Mouse (Mus musculus) heart, embryonic 13.5 days (tissue): ENCODE data around the gene Cnbd2. TPM values are rescaled to one million over a fixed set of nuclear protein-coding genes. Genes with fewer than 3 reads are reported as not detected.

Experiments
- ATAC-seq: fragments of 200-750 bp; cut with Nextera tagmentation; 2 replicates; pipeline ENCODE4 v1.8.0; 2017; ENCODE audit warnings: moderate TSS enrichment; ENCODE audit not compliant: insufficient number of reproducible peaks, low FRiP score, low TSS enrichment; ENCODE audit errors: extremely low read depth
- H3K27ac ChIP-seq: fragments of 300-500 bp; sonication (generic); replicated peaks from 2 replicates; pipeline ENCODE4 v1.5.1; 2015; ENCODE audit warnings: moderate library complexity, mild to moderate bottlenecking, inconsistent platforms
- H3K27me3 ChIP-seq: fragments of 300-500 bp; sonication (generic); replicated peaks from 2 replicates; pipeline ENCODE4 v1.6.1; 2015; ENCODE audit warnings: mild to moderate bottlenecking, inconsistent platforms
- H3K36me3 ChIP-seq: fragments of 300-500 bp; sonication (generic); 2 replicates; pipeline ENCODE4 v1.6.1; 2015; ENCODE audit warnings: mild to moderate bottlenecking, inconsistent platforms
- H3K4me1 ChIP-seq: fragments of 300-500 bp; sonication (generic); 2 replicates; pipeline ENCODE4 v1.6.1; 2015; ENCODE audit warnings: inconsistent platforms
- H3K4me2 ChIP-seq: fragments of 300-500 bp; sonication (generic); 2 replicates; pipeline ENCODE4 v1.6.1; 2015; ENCODE audit warnings: inconsistent platforms, mild to moderate bottlenecking, moderate library complexity
- H3K4me3 ChIP-seq: fragments of 300-500 bp; sonication (generic); 2 replicates; pipeline ENCODE4 v1.5.1; 2015; ENCODE audit warnings: moderate library complexity, mild to moderate bottlenecking, inconsistent platforms
- H3K9ac ChIP-seq: fragments of 300-500 bp; sonication (generic); 2 replicates; pipeline ENCODE4 v1.6.1; 2015; ENCODE audit warnings: inconsistent platforms, mild to moderate bottlenecking, moderate library complexity
- H3K9me3 ChIP-seq: fragments of 300-500 bp; sonication (generic); 2 replicates; pipeline ENCODE4 v1.6.1; 2016; ENCODE audit warnings: inconsistent platforms
- WGBS: fragments of 180-500 bp; shearing (Covaris S2); methylation state at CpG from one replicate; pipeline ENCODE4 v1.1.7; 2015; ENCODE audit warnings: mixed read lengths; 5-methylcytosine and 5-hydroxymethylcytosine counted together
- polyA plus RNA-seq: library from polyadenylated mRNA; unstranded; fragments of >200 nt; fragmentation: Nextera tagmentation; extraction: Ambion mirVana; gene quantifications from 2 replicates; pipeline ENCODE4 v1.2.1, GENCODE M21; 2015

Gene Cnbd2
- 2.5 and 2.9 TPM in 2 replicates for polyA plus RNA-seq

DNA sequence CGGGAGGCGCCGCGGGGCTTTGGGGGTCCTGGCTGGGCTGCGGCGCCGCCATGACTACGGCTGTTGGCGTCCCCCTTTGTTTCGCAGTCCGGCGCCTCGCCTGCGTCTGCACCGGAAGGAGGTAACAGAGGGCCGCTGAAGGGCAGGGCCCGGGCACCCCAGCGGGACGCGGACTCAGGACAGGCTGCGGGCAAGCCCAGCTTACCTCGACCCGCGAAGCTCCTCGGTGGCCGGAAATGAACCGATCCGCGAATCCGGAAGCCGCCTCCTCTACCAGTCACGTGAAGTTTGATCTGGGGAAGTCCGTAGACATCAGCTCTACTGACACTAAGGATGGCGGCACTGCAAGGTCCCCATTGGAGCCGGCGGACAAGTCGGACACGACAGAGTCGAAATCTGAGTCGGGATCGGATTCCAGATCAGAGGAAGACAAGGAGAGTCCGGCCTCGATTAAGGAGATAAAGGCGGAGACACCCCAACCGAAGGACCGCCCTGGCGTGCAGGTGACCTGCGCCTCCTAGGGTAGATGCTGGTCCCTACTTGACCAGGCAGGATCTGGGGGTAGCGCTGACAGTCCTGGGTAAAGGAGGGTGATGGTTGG is at the start of gene Cnbd2, which contains the start of gene Scand1:
Cnbd2 (plus strand) TSS at position 3 of the 601 bp plus-strand sequence.
Scand1 (minus strand) TSS at position 408 of the 601 bp plus-strand sequence.
- Histone ChIP-seq H3K4me3 (peak within 1 kb of the TSS; percentile 77), H3K9ac (peak within 1 kb of the TSS; percentile 91), H3K4me2 (peak within 1 kb of the TSS; percentile 75), H3K9me3 (no peaks in the 10 kb centered on the region), H3K4me1 (peaks cover 11% of the 10 kb centered on the region), H3K27ac (peak within 1 kb of the TSS; percentile 97), H3K36me3 (peaks cover 16% of the 10 kb centered on the region), H3K27me3 (no peaks in the 10 kb centered on the region)
- under 1% methylated on average over 49 of the region's 49 CpGs for WGBS
- peak; percentile 79 for ATAC-seq

DNA sequence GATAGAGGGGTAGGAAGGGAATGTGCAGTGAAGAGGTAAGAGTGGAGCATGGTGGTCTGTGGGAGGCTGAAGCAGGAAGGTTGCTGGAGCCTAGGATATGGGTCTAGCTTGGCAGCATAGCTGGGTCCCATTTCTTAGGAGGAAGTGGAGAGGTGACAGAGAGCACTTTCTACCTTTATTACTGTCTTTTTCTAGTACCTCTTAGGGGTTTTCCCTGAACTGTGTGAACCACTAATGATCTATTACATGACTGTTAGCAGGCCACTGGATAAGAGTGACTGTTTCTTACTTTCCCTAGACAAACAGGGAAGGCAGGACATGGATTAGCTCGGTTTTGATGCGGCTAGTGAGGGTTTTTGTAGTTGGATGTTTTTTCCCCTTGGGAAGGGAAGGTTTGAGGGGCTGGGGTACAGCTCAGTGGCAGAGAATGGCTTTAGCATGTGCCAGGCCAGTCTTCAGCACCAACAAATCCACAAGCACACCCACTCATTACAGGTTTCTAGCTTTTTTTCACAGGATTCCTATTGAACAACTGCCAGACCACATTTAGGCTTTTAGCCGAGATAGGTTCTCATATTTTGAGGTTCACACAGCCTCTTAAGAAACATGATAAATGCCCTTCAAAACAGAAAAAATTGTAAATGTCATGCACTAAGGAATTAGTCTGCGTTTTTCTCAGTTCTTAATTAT is 48.8 kb upstream of the Cnbd2 start:
- H3K4me1 ChIP-seq, result peaks cover 9% of the 10 kb centered on the region
- no peak overlapping the region for H3K4me2 ChIP-seq
- no peak overlapping the region for H3K4me3 ChIP-seq
- no peak overlapping the region for H3K27ac ChIP-seq
- no peaks in the 10 kb centered on the region for H3K9me3 ChIP-seq
- WGBS, result 86% methylated on average over 4 of the region's 4 CpGs
- H3K27me3 ChIP-seq, result no peaks in the 10 kb centered on the region
- ATAC-seq, result no peak
- H3K36me3 ChIP-seq, result peaks cover 74% of the 10 kb centered on the region
- H3K9ac ChIP-seq, result no peak overlapping the region

DNA sequence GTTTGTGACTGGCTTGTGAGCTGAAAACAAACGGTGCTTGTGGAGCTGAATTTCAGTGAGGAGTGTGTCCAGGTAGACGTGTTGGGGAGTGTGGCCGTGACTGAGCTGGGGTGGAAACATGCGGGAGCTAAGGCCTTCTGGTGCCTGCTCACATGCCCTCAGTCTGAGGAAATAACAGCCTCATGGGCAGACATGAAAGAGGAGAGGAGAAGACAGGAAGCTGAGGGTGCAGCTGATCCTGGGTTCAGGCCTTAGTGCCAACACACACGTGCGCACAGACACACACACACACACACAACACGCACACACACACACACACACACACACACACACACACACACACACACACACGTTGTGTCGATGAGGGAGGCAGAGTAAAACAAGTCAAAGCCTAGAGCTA is 44.5 kb upstream of the Cnbd2 start:
- WGBS, result 89% methylated on average over 9 of the region's 9 CpGs
- Histone ChIP-seq H3K9ac (no peak overlapping the region), H3K4me2 (no peak overlapping the region), H3K4me3 (no peak overlapping the region), H3K27me3 (no peaks in the 10 kb centered on the region), H3K9me3 (no peaks in the 10 kb centered on the region), H3K27ac (no peak overlapping the region), H3K4me1 (no peaks in the 10 kb centered on the region), H3K36me3 (peaks cover 66% of the 10 kb centered on the region)
- ATAC-seq, result no peak

DNA sequence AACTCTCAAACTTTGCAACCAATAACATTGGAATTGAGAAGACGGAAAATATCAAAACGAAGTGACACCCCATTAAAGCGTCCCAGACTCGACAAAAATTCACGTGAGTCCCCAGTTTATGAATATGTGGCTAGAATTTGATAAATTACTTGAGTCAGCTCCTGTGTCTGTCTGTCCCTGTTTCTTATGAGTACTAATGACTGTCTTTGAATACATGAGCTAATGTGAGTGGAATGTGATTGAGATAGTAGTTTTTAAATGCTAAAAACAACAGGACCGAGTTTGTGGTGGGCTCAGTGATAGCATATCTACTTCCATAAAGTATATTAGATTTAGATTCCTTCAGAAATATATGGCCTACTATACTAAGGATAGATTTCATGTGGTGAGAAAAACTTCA is 39.5 kb upstream of the Cnbd2 start:
- no peak for ATAC-seq
- WGBS, result 70% methylated on average over 6 of the region's 6 CpGs

GRCm38 (mm10) chr2:156278226-156279017 is 33.7 kb upstream of the Cnbd2 start:
- Histone ChIP-seq H3K4me1 (peaks cover 21% of the 10 kb centered on the region), H3K4me3 (no peak overlapping the region), H3K9me3 (no peaks in the 10 kb centered on the region), H3K36me3 (peaks cover 52% of the 10 kb centered on the region), H3K4me2 (no peak overlapping the region), H3K9ac (peak overlapping the region; percentile 44), H3K27me3 (no peaks in the 10 kb centered on the region), H3K27ac (peak overlapping the region; percentile 79)
- 15% methylated on average over 4 of the region's 4 CpGs for WGBS
- peak; percentile 37; the same call in 1 of the 2 replicates for ATAC-seq

More for the DNA sequence above, 39.5 kb upstream of the Cnbd2 start:
- no peaks in the 10 kb centered on the region for H3K9me3 ChIP-seq
- no peak overlapping the region for H3K27ac ChIP-seq
- no peaks in the 10 kb centered on the region for H3K27me3 ChIP-seq
- no peaks in the 10 kb centered on the region for H3K4me1 ChIP-seq
- no peak overlapping the region for H3K9ac ChIP-seq
- peaks cover 63% of the 10 kb centered on the region for H3K36me3 ChIP-seq
- H3K4me2 ChIP-seq, result no peak overlapping the region
- no peak overlapping the region for H3K4me3 ChIP-seq

DNA sequence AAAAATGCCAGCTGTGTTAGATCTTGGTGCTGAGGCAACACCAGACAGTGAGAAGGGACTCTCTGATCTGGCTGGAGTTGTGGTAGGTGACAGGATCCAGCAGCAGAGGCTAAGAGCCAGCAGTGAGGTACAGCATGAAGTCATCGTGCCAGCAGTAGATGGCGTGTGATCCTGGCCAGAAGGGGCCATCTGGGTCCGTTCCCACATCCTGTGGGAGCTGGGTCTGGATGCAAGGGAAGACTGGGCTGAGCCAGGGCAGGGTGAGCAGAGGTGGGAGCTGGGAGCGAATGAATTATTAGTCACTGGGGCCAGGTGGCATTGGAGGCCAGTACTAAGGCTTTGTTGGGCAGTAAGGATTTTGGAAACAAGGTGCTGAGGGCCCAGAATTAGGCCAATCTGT is 30.9 kb upstream of the Cnbd2 start:
- H3K27ac ChIP-seq, result no peak overlapping the region
- H3K9ac ChIP-seq, result no peak overlapping the region
- H3K4me2 ChIP-seq, result no peak overlapping the region
- WGBS, result 55% methylated on average over 4 of the region's 4 CpGs
- no peaks in the 10 kb centered on the region for H3K27me3 ChIP-seq
- peaks cover 56% of the 10 kb centered on the region for H3K36me3 ChIP-seq
- no peak for ATAC-seq
- peaks cover 21% of the 10 kb centered on the region for H3K4me1 ChIP-seq
- H3K9me3 ChIP-seq, result no peaks in the 10 kb centered on the region
- no peak overlapping the region for H3K4me3 ChIP-seq

- Histone ChIP-seq H3K27ac (no peak overlapping the region), H3K9me3 (no peaks in the 10 kb centered on the region), H3K9ac (no peak overlapping the region), H3K4me1 (peaks cover 14% of the 10 kb centered on the region), H3K4me3 (no peak overlapping the region), H3K27me3 (no peaks in the 10 kb centered on the region), H3K4me2 (no peak overlapping the region), H3K36me3 (peaks cover 65% of the 10 kb centered on the region)
- ATAC-seq, result no peak
- WGBS, result 45% methylated on average over 2 of the region's 2 CpGs
Observed at GRCm38 (mm10) chr2:156285161-156285560, 26.9 kb upstream of the Cnbd2 start.

DNA sequence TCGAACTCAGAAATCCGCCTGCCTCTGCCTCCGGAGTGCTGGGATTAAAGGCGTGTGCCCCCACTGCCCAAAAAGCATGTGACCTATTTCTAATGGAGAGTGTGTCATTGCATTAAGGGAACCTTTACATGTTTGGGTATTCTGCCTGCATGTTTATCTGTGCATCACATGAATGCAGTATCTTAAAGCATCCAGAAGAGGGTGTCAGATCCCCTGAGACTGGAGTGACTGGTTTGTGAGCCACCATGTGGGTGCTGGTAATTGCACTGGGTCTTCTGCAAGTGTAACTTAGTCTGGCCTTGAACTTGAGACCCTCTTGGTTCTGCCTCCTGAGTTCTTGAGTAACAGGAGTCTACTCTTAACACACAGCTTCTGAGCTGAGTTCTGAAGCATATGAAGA is 25.4 kb upstream of the Cnbd2 start:
- no peaks in the 10 kb centered on the region for H3K9me3 ChIP-seq
- H3K27me3 ChIP-seq, result no peaks in the 10 kb centered on the region
- no peak overlapping the region for H3K27ac ChIP-seq
- no peak for ATAC-seq
- H3K4me1 ChIP-seq, result peaks cover 11% of the 10 kb centered on the region
- no peak overlapping the region for H3K9ac ChIP-seq
- WGBS, result 90% methylated on average over 4 of the region's 4 CpGs
- peaks cover 72% of the 10 kb centered on the region for H3K36me3 ChIP-seq
- no peak overlapping the region for H3K4me3 ChIP-seq
- H3K4me2 ChIP-seq, result no peak overlapping the region

- no peak for ATAC-seq
- Histone ChIP-seq H3K4me2 (no peak overlapping the region), H3K4me1 (peaks cover 11% of the 10 kb centered on the region), H3K9ac (no peak overlapping the region), H3K27me3 (no peaks in the 10 kb centered on the region), H3K27ac (no peak overlapping the region), H3K4me3 (no peak overlapping the region), H3K9me3 (no peaks in the 10 kb centered on the region), H3K36me3 (peaks cover 72% of the 10 kb centered on the region)
- WGBS, result 79% methylated on average over 2 of the region's 2 CpGs
Observed at GRCm38 (mm10) chr2:156288222-156288621, 23.9 kb upstream of the Cnbd2 start.

DNA sequence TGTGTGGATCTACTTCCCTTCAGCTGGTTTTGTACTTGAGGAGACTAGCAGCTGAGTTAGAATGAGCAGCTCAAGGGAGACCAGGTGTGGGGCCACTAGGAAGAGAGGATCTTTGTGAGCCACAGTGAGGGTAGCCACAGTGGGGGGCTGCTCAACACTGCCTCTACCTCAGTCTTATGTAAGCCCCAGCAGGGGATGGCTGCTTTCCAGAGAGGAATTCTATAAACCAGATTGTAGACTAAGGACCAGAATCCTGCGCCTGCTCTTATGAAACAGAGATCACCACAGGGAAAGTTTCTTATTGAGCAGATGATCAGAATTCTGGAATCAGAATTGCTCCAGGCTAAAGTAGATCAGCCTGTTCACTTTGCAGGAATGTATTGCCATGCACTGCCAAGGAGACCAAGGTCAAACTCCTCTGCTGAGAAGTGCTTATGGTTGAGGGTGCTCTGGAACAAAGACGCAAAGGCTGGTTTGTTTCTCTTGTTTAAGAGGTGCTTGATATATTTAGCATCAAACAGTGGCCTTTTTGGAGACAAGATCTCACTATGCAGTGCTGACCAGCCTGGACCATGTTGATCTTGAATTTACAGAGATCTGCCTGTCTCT is 22.4 kb upstream of the Cnbd2 start:
- Histone ChIP-seq H3K4me3 (no peak overlapping the region), H3K36me3 (peaks cover 83% of the 10 kb centered on the region), H3K4me2 (no peak overlapping the region), H3K9ac (no peak overlapping the region), H3K27me3 (no peaks in the 10 kb centered on the region), H3K27ac (peak overlapping the region; percentile 80), H3K9me3 (no peaks in the 10 kb centered on the region), H3K4me1 (peaks cover 11% of the 10 kb centered on the region)
- WGBS, result 60% methylated on average over 2 of the region's 2 CpGs
- ATAC-seq, result no peak

- WGBS, result 61% methylated on average over 1 of the region's 1 CpGs
- Histone ChIP-seq H3K4me3 (no peak overlapping the region), H3K27me3 (no peaks in the 10 kb centered on the region), H3K27ac (no peak overlapping the region), H3K36me3 (peaks cover 87% of the 10 kb centered on the region), H3K9ac (no peak overlapping the region), H3K4me2 (no peak overlapping the region), H3K9me3 (no peaks in the 10 kb centered on the region), H3K4me1 (peaks cover 12% of the 10 kb centered on the region)
- ATAC-seq, result no peak
Observed at GRCm38 (mm10) chr2:156291998-156292397, 20.1 kb upstream of the Cnbd2 start.
